Mouse (Mus musculus) spleen, adult 2 months (tissue): ENCODE measurements around the gene Igf2bp2. TPM values are rescaled to one million over a fixed set of nuclear protein-coding genes. Genes with fewer than 3 reads are reported as not detected.

Experiments
- DNase-seq, 2 experiments: peaks; one replicate each; pipeline versions ENCODE4 v3.0.0 to v3.0.0-alpha.2; 2012 to 2021; ENCODE audit warnings: low spot score in 2 of 2, low read depth in 1 of 2
- H3K27ac ChIP-seq: fragments of 200-500 bp; 2 replicates; pipeline ENCODE4 v1.5.1; 2012; ENCODE audit warnings: low read length, inconsistent platforms; ENCODE audit not compliant: insufficient read depth
- H3K27me3 ChIP-seq: fragments of 200-500 bp; 2 replicates; pipeline ENCODE4 v1.6.1; 2012; ENCODE audit warnings: mild to moderate bottlenecking, moderate library complexity, low read length, inconsistent platforms; ENCODE audit not compliant: control insufficient read depth, insufficient read depth
- H3K36me3 ChIP-seq: fragments of 200-500 bp; 2 replicates; pipeline ENCODE4 v1.6.1; 2012; ENCODE audit warnings: mild to moderate bottlenecking, low read length, inconsistent platforms; ENCODE audit not compliant: control insufficient read depth, insufficient read depth
- H3K4me1 ChIP-seq: fragments of 200-500 bp; 2 replicates; pipeline ENCODE4 v1.6.1; 2011; ENCODE audit warnings: inconsistent platforms; ENCODE audit not compliant: control insufficient read depth, insufficient read depth, insufficient read length
- H3K4me3 ChIP-seq: fragments of 200-500 bp; 2 replicates; pipeline ENCODE4 v1.5.1; 2011; ENCODE audit warnings: mild to moderate bottlenecking, inconsistent platforms; ENCODE audit not compliant: insufficient read depth, insufficient read length; ENCODE audit errors: extremely low read depth
- CTCF ChIP-seq: fragments of 200-500 bp; IDR thresholded peaks from 2 replicates; pipeline ENCODE4 v1.5.1; 2011; ENCODE audit warnings: mild to moderate bottlenecking, inconsistent platforms; ENCODE audit not compliant: insufficient read depth, insufficient read length, insufficient replicate concordance; ENCODE audit errors: extremely low read depth
- POLR2A ChIP-seq: fragments of 200-500 bp; IDR thresholded peaks from 2 replicates; pipeline ENCODE4 v1.6.1; 2011; ENCODE audit warnings: low read depth, low read length, inconsistent platforms
- WGBS: fragments of 180-500 bp; shearing (Covaris S2); methylation state at CpG from one replicate; pipeline ENCODE4 v1.1.7; 2018; 5-methylcytosine and 5-hydroxymethylcytosine counted together
- polyA plus RNA-seq: library from polyadenylated mRNA; depleted of rRNA; stranded (reverse); fragments of >200 nt; gene quantifications from 2 replicates; pipeline ENCODE4 v1.2.3, GENCODE M21; 2012

Igf2bp2 gene
- polyA plus RNA-seq, 1 experiment, result 0.28 TPM

DNA sequence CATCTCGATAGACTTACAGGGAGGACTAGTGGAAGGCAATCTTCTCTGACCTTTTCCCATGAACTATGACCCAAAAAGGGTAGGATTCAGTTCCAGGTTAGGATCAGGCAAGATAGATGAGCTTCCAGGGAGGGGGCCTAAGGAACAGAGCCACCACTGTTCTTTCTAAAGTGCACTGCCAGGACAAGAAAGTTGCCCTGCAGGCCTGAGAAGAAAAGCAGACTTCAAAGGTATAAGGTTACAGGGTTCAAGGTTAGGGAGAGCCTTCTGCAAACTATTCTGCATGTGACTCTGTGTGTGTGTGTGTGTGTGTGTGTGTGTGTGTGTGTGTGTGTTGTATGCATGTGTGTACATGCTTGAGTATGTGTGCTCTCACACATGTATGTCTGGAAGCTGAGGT lies 53.1 kb downstream of the Igf2bp2 start:
- no peak for DNase-seq
- Histone ChIP-seq H3K4me3 (no peak overlapping the region), H3K27me3 (no peaks in the 10 kb centered on the region), H3K36me3 (no peaks in the 10 kb centered on the region), H3K4me1 (no peaks in the 10 kb centered on the region), H3K27ac (no peak overlapping the region)
- 95% methylated on average over 1 of the region's 1 CpGs for WGBS
- no peak for TF ChIP-seq CTCF
- no peak for TF ChIP-seq POLR2A

DNA sequence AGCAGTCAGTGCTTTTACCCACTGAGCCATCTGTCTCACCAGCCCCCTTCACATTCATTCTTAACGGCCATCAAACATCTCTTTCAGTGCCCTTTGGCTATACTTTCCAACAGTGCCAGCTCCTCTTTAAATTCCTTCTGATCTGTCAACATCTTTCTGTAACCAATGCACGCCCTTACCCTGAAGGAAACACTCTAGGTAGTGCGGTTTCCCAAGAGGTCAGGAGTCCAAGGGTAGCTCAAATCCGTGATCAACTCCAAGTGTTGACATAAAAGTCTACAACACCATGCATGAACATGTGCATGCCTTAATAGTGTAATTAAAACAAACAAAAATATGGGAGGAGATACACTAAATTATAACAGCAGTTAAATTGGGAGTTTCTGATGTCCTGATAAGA lies 53.9 kb downstream of the Igf2bp2 start:
- TF ChIP-seq POLR2A (no peak), CTCF (no peak)
- WGBS, result 88% methylated on average over 4 of the region's 4 CpGs

DNA sequence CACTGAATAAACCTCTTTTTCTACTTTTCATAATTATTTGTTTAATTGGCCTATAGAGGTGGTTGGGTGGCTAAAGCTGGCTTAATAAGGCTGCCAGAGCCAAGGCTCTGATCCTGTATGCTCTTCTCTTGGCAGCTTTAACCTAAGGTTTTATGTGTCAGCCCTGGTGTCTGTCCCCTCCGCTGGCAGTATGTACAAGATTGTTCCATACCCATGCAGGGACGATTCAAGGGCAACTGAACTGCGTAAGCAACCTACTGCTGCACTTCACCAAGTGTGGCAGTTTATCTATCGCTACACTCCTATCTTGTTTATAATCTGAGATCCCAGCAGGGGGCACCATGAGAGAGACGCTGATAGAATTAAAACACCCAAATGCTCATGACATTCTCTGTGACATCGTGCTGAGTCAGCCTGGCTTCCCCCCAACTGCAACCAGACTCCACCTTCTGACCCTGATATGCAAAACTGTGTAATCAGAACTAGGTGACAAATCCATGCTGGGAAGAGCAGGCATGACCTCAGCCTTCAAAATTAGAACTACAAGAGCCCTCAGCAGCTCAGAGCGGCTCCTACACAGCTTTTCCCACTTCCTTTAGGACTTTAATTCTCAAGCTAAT lies 55.1 kb downstream of the Igf2bp2 start:
- Histone ChIP-seq H3K36me3 (no peaks in the 10 kb centered on the region), H3K4me1 (no peaks in the 10 kb centered on the region), H3K27me3 (no peaks in the 10 kb centered on the region), H3K27ac (no peak overlapping the region), H3K4me3 (no peak overlapping the region)
- peak in 1 of 2 experiments; percentile 11 for DNase-seq
- no peak for TF ChIP-seq CTCF
- no peak for TF ChIP-seq POLR2A
- WGBS, result 50% methylated on average over 7 of the region's 7 CpGs

More for the DNA sequence above, 53.9 kb downstream of the Igf2bp2 start:
- Histone ChIP-seq H3K27me3 (no peaks in the 10 kb centered on the region), H3K27ac (no peak overlapping the region), H3K4me3 (no peak overlapping the region), H3K36me3 (no peaks in the 10 kb centered on the region), H3K4me1 (no peaks in the 10 kb centered on the region)
- no peak for DNase-seq

DNA sequence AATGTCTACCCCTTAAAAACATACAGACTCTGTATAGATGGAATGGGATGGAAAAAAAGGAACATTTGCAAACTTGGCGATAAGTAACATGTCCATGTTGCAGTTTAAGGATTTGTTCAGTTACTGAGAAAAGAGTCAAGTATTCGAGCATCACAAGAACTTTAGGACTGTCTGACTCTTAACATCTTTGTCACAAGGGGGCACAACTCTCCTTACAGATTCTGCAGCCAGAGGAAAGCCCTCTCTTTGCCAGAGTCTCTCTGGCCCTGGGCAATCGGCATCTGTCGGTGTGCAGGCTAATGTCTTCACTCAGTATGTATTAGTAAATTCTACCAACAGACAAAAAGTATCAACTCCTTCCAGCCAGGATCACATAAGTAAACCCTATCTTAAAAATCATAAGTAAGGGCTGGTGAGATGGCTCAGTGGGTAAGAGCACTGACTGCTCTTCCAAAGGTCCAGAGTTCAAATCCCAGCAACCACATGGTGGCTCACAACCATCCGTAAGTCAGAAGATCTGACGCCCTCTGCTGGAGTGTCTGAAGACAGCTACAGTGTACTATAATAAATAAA lies 57.0 kb downstream of the Igf2bp2 start:
- Histone ChIP-seq H3K4me3 (no peak overlapping the region), H3K36me3 (no peaks in the 10 kb centered on the region), H3K4me1 (no peaks in the 10 kb centered on the region), H3K27ac (no peak overlapping the region), H3K27me3 (no peaks in the 10 kb centered on the region)
- TF ChIP-seq POLR2A, result no peak
- 79% methylated on average over 6 of the region's 6 CpGs for WGBS
- DNase-seq, result no peak

DNA sequence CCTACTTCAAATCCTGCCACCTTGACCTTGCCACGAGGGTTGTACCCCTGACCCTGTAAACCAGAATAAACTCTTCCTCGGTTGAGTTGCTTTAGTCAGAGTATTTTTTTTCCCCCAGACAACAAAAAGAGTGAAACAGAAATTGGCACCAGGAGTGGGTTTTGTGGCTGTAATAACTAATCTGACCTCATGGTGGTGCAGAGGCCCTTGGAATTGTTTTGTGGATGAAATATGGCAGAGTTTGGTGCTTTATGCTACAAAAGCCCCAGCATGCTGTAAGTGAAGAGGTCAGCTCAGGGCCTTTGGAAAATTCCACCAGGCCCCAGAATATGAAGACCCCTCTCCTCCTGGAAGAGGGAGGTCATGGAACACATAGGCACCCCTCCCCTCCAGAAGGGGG lies 63.0 kb downstream of the Igf2bp2 start:
- no peaks in the 10 kb centered on the region for H3K27me3 ChIP-seq
- no peak for TF ChIP-seq CTCF
- no peak for TF ChIP-seq POLR2A
- no peak overlapping the region for H3K27ac ChIP-seq
- no peak for DNase-seq
- no peak overlapping the region for H3K4me3 ChIP-seq
- no peaks in the 10 kb centered on the region for H3K36me3 ChIP-seq
- WGBS, result 79% methylated on average over 2 of the region's 2 CpGs
- no peaks in the 10 kb centered on the region for H3K4me1 ChIP-seq

DNA sequence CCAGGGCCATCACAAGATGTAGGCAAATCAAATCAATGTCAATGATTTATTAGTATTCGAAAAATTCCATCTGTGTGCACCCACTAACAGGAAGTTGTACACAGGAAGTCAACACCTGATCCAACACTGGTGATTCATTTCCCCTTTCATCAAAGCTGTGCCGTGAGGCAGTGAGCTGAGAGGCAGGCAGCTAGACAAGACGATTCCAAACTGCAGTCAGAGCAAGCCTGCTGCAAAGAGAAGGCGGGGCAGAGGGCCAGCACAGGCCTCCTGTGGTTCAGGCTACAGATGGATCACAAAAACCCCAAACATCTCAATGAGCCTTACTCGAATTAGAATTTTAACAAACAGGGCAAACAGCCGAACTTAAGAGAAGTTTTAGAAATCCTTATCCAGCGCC lies 65.4 kb downstream of the Igf2bp2 start:
- H3K4me3 ChIP-seq, result no peak overlapping the region
- DNase-seq, result no peak
- no peaks in the 10 kb centered on the region for H3K4me1 ChIP-seq
- no peaks in the 10 kb centered on the region for H3K36me3 ChIP-seq
- no peak for TF ChIP-seq CTCF
- TF ChIP-seq POLR2A, result no peak
- H3K27ac ChIP-seq, result no peak overlapping the region
- 39% methylated on average over 7 of the region's 7 CpGs for WGBS
- no peaks in the 10 kb centered on the region for H3K27me3 ChIP-seq

DNA sequence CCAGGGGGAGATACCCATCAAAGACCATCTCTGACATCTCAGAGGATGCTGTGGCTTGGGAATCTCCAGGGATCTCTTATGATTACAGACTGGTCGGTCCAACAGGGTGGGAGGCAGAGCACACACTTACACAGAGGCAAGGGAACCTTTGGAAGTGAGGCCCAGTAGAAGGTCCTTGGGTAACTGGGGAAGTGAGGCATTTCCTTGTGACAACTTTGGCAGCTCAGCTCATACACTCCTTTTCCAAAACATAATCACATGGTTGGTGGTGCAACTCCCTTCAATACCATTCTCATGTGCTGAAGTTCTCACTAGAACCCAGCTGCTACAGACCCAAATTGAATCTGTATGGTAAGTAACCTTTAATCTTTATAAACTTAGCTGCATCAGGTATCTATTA lies 67.3 kb downstream of the Igf2bp2 start:
- Histone ChIP-seq H3K27ac (no peak overlapping the region), H3K27me3 (no peaks in the 10 kb centered on the region), H3K4me1 (no peaks in the 10 kb centered on the region), H3K4me3 (no peak overlapping the region), H3K36me3 (no peaks in the 10 kb centered on the region)
- WGBS, result 79% methylated on average over 1 of the region's 1 CpGs
- TF ChIP-seq CTCF (no peak), POLR2A (no peak)
- DNase-seq, result no peak
